Mouse (Mus musculus): ENCODE results near the gene Ror1. TPM values are rescaled to one million over a fixed set of nuclear protein-coding genes. Genes with fewer than 3 reads are reported as not detected.
A peak's percentile ranks its signal among the peaks of the same experiment; 100 is the strongest.

The Ror1 gene
- polyA plus RNA-seq, 1 experiment from 2014 or later = 15.8 TPM

GRCm38 (mm10) chr4:100132261-100132660, 36.7 kb downstream of the Ror1 start:
- WGBS = 75% methylated on average over 3 of the region's 3 CpGs
- H3K4me3 ChIP-seq = no peak overlapping the region
- H3K9me3 ChIP-seq = no peaks in the 10 kb centered on the region
- no peak overlapping the region for H3K9ac ChIP-seq
- H3K4me1 ChIP-seq = peaks cover 61% of the 10 kb centered on the region
- no peaks in the 10 kb centered on the region for H3K27me3 ChIP-seq
- ATAC-seq (ENCODE audit: borderline replicate concordance, extremely low read depth, low FRiP score, low TSS enrichment) = no peak
- H3K4me2 ChIP-seq = no peak overlapping the region
- no peaks in the 10 kb centered on the region for H3K36me3 ChIP-seq
- no peak overlapping the region for H3K27ac ChIP-seq

DNA sequence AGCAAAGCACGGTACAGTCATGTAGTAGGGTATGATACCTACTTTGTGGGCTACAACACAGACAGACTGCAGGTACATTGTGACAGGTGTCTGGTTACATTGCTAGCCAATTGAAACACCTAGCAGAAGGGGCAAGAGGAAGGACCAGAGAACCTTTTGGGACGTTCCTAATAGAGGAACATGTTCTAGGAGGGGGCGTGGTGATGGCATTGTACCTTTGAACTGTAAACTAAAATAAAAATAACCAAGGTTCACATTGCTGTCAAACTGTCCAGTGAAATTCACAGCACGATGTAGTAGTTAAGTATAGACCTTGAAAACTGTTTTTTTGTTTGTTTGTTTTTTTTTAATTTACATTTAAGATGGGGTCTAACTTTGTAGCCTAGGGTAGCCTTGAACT, 40.5 kb downstream of the Ror1 start:
- Histone ChIP-seq H3K4me1 (peaks cover 35% of the 10 kb centered on the region), H3K27ac (no peak overlapping the region), H3K9ac (no peak overlapping the region), H3K4me3 (no peak overlapping the region), H3K36me3 (no peaks in the 10 kb centered on the region), H3K27me3 (no peaks in the 10 kb centered on the region), H3K4me2 (no peak overlapping the region), H3K9me3 (no peaks in the 10 kb centered on the region)
- WGBS = 77% methylated on average over 4 of the region's 4 CpGs
- no peak for ATAC-seq (ENCODE audit: borderline replicate concordance, extremely low read depth, low FRiP score, low TSS enrichment)

- ATAC-seq (ENCODE audit: borderline replicate concordance, extremely low read depth, low FRiP score, low TSS enrichment) = no peak
- H3K4me3 ChIP-seq = no peak overlapping the region
- H3K9ac ChIP-seq = no peak overlapping the region
- H3K9me3 ChIP-seq = no peaks in the 10 kb centered on the region
- no peak overlapping the region for H3K27ac ChIP-seq
- no peaks in the 10 kb centered on the region for H3K27me3 ChIP-seq
- no peaks in the 10 kb centered on the region for H3K36me3 ChIP-seq
- no peak overlapping the region for H3K4me2 ChIP-seq
- H3K4me1 ChIP-seq = peaks cover 32% of the 10 kb centered on the region
- WGBS = 83% methylated on average over 11 of the region's 11 CpGs
These were observed 41.7 kb downstream of the Ror1 start for GRCm38 (mm10) chr4:100137102-100137835.

GRCm38 (mm10) chr4:100141626-100142025, 46.0 kb downstream of the Ror1 start:
- no peak overlapping the region for H3K4me2 ChIP-seq
- no peaks in the 10 kb centered on the region for H3K9me3 ChIP-seq
- H3K4me1 ChIP-seq = peaks cover 31% of the 10 kb centered on the region
- H3K27ac ChIP-seq = no peak overlapping the region
- H3K9ac ChIP-seq = no peak overlapping the region
- 49% methylated on average over 2 of the region's 2 CpGs for WGBS
- no peak for ATAC-seq (ENCODE audit: borderline replicate concordance, extremely low read depth, low FRiP score, low TSS enrichment)
- no peaks in the 10 kb centered on the region for H3K27me3 ChIP-seq
- no peaks in the 10 kb centered on the region for H3K36me3 ChIP-seq
- no peak overlapping the region for H3K4me3 ChIP-seq

DNA sequence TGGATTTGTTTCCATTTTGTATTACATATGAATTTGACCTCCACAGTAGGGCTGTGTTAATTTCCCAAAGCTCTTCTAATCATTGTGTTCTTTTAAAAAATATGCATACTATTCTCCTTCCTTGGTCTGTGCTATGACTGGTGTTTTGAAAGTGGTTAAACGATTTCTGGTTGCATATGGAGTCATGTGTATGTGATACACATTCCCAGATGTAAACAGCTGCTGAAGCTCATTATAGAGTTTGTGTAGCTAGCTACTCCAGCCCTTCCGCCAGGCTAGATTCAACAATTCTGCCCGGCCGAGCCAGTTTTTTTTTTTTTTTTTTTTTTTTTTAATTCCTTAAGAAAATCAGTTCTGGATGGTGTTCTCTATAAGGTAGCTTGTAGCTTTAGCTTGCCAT, 49.2 kb downstream of the Ror1 start:
- no peaks in the 10 kb centered on the region for H3K9me3 ChIP-seq
- no peaks in the 10 kb centered on the region for H3K27me3 ChIP-seq
- H3K36me3 ChIP-seq = no peaks in the 10 kb centered on the region
- H3K4me1 ChIP-seq = peaks cover 27% of the 10 kb centered on the region
- no peak overlapping the region for H3K9ac ChIP-seq
- peak; percentile 78; the same call in 1 of the 2 replicates for ATAC-seq (ENCODE audit: borderline replicate concordance, extremely low read depth, low FRiP score, low TSS enrichment)
- 20% methylated on average over 4 of the region's 4 CpGs for WGBS
- H3K4me3 ChIP-seq = no peak overlapping the region
- peak overlapping the region; percentile 66 for H3K27ac ChIP-seq
- H3K4me2 ChIP-seq = no peak overlapping the region

DNA sequence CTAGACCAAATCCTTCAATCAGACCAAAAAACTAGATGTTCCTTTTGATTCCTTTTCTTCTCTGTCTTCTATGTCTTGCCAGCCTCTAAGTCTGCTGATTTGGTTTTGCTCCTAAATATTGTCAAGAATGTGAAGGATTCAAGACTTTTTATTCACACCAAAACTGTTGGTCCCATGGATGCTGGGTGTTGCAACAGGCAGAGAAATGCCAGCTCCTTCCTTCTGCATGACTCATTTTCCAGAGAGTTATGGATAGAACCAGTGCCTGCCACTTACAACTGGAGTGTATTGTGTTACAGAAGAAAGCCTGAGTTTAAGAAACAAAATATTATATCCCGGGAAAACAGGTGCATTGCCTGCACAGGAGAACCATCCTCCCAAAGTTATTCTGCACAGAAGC, 55.2 kb downstream of the Ror1 start:
- Histone ChIP-seq H3K4me2 (no peak overlapping the region), H3K36me3 (no peaks in the 10 kb centered on the region), H3K4me1 (no peaks in the 10 kb centered on the region), H3K4me3 (no peak overlapping the region), H3K9ac (no peak overlapping the region), H3K27ac (no peak overlapping the region), H3K9me3 (no peaks in the 10 kb centered on the region), H3K27me3 (no peaks in the 10 kb centered on the region)
- 97% methylated on average over 1 of the region's 1 CpGs for WGBS
- no peak for ATAC-seq (ENCODE audit: borderline replicate concordance, extremely low read depth, low FRiP score, low TSS enrichment)

DNA sequence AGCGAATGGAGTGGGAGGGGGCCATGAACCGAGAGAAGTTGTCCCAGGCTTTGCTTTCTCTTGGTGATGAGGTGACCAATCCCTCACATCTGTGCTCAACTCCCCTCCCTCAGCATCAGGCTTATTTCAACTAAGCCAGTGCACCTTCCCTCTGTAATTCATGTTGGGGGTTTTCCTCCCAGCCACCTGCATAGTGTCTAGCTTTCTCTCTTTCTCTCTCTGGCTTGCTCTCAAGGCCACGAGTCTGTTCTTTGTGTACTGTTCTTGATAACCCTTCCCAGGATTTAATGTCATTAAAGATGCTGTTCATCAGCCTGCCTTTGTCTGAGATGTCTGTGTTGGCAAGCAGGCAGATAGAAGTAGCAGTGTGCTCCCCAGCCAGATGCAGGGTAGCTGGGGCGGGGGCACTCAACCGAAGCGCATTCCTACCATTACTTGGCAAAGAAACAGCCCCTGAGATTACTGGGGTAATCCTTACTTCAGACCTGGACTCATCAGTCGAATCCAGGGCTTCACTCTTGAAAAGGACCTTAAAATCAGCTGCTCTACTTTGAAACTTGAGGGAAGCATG, 59.1 kb downstream of the Ror1 start:
- H3K27me3 ChIP-seq = no peaks in the 10 kb centered on the region
- WGBS = 57% methylated on average over 7 of the region's 7 CpGs
- no peak overlapping the region for H3K9ac ChIP-seq
- no peak for ATAC-seq (ENCODE audit: borderline replicate concordance, extremely low read depth, low FRiP score, low TSS enrichment)
- H3K27ac ChIP-seq = no peak overlapping the region
- no peaks in the 10 kb centered on the region for H3K36me3 ChIP-seq
- H3K4me2 ChIP-seq = no peak overlapping the region
- H3K4me3 ChIP-seq = no peak overlapping the region
- no peaks in the 10 kb centered on the region for H3K9me3 ChIP-seq
- H3K4me1 ChIP-seq = no peaks in the 10 kb centered on the region

GRCm38 (mm10) chr4:100155731-100156130, 60.1 kb downstream of the Ror1 start:
- Histone ChIP-seq H3K27ac (no peak overlapping the region), H3K4me3 (no peak overlapping the region), H3K9ac (no peak overlapping the region), H3K9me3 (no peaks in the 10 kb centered on the region), H3K4me1 (no peaks in the 10 kb centered on the region), H3K36me3 (no peaks in the 10 kb centered on the region), H3K27me3 (no peaks in the 10 kb centered on the region), H3K4me2 (no peak overlapping the region)
- ATAC-seq (ENCODE audit: borderline replicate concordance, extremely low read depth, low FRiP score, low TSS enrichment) = no peak
- 94% methylated on average over 3 of the region's 3 CpGs for WGBS

DNA sequence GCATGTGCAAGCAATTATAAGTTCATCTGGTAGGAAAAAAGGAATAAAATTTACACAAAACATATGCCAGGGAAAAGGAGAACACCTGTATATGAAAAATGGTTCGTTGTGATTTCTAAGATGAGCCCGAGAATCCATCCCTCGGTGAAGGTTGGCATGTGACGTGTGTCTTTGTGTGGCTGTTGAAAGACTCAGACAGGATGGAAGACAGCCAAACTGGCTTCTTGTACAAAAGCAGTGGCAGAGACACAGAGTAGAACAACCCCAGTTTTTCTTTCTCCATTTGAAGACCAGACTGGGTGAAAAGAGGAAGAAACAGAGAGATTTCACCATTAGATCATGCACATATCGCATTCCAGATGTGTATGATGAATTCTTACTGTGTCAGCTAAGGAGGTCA, 62.8 kb downstream of the Ror1 start:
- no peak overlapping the region for H3K4me2 ChIP-seq
- H3K36me3 ChIP-seq = no peaks in the 10 kb centered on the region
- H3K27me3 ChIP-seq = no peaks in the 10 kb centered on the region
- 78% methylated on average over 5 of the region's 5 CpGs for WGBS
- ATAC-seq (ENCODE audit: borderline replicate concordance, extremely low read depth, low FRiP score, low TSS enrichment) = no peak
- no peak overlapping the region for H3K4me3 ChIP-seq
- no peaks in the 10 kb centered on the region for H3K9me3 ChIP-seq
- H3K9ac ChIP-seq = no peak overlapping the region
- H3K4me1 ChIP-seq = no peaks in the 10 kb centered on the region
- no peak overlapping the region for H3K27ac ChIP-seq

- Histone ChIP-seq H3K27ac (no peak overlapping the region), H3K4me3 (no peak overlapping the region), H3K4me2 (no peak overlapping the region), H3K4me1 (peaks cover 2% of the 10 kb centered on the region), H3K27me3 (no peaks in the 10 kb centered on the region), H3K9me3 (no peaks in the 10 kb centered on the region), H3K36me3 (no peaks in the 10 kb centered on the region), H3K9ac (no peak overlapping the region)
- no peak for ATAC-seq (ENCODE audit: borderline replicate concordance, extremely low read depth, low FRiP score, low TSS enrichment)
These were observed 64.6 kb downstream of the Ror1 start for GRCm38 (mm10) chr4:100160156-100160555.

DNA sequence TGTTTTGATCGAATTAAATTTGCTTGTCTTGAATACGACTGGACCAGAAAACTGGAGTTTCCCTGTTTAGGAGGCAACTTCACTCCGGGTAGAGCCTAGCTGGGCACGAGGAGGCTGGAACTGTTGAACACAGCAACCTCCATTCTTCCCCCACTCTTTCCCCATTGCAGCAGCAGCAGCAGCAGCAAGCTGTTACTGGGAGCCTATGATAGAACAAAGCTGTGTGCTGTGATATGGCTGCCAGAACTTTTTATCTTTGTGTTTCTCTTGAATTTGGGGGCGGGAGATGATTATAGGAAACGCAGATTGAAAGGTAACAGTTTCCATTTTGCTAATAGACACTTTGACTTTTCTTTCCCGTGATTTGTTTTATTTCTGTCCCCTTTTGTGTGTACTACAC, 70.2 kb downstream of the Ror1 start:
- Histone ChIP-seq H3K27ac (peak overlapping the region; percentile 49; the same call in 1 of the 2 replicates), H3K4me1 (peaks cover 48% of the 10 kb centered on the region), H3K9ac (no peak overlapping the region), H3K9me3 (no peaks in the 10 kb centered on the region), H3K4me3 (no peak overlapping the region), H3K36me3 (no peaks in the 10 kb centered on the region), H3K4me2 (no peak overlapping the region), H3K27me3 (no peaks in the 10 kb centered on the region)
- 0 out of 2 replicates have a peak, but pooled peaks have one; percentile 40 for ATAC-seq (ENCODE audit: borderline replicate concordance, extremely low read depth, low FRiP score, low TSS enrichment)
- WGBS = 60% methylated on average over 7 of the region's 7 CpGs

DNA sequence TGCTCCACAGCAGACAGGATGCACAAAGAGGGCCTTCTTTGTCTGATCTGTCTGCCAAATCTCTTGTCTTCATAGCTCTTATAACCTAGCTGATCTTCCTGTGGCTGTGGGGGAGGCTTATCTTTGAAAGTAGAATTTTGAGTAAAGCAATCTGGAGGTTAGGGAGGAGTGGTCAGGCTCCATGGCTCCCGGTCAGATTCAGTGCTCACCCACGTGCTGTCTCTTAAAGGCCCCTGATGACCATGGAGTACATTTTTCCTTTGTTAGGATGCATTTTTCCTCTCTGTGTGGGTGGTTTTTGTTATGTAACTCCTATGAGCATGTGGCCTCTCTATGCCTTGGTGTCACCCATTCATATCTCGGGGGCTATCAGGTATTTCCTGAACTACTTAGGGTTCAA, 71.3 kb downstream of the Ror1 start:
- Histone ChIP-seq H3K4me1 (peaks cover 59% of the 10 kb centered on the region), H3K36me3 (no peaks in the 10 kb centered on the region), H3K27me3 (no peaks in the 10 kb centered on the region), H3K4me3 (no peak overlapping the region), H3K9ac (no peak overlapping the region), H3K27ac (no peak overlapping the region), H3K4me2 (no peak overlapping the region), H3K9me3 (no peaks in the 10 kb centered on the region)
- 31% methylated on average over 3 of the region's 3 CpGs for WGBS
- no peak for ATAC-seq (ENCODE audit: borderline replicate concordance, extremely low read depth, low FRiP score, low TSS enrichment)
